Mouse (Mus musculus) liver, embryonic 15.5 days (tissue): ENCODE measurements around the gene Vgll4. TPM values are rescaled to one million over a fixed set of nuclear protein-coding genes. Genes with fewer than 3 reads are reported as not detected.

Experiments
- ATAC-seq: fragments of 200-750 bp; cut with Nextera tagmentation; 2 replicates; pipeline ENCODE4 v1.8.0; 2017; ENCODE audit warnings: moderate number of reproducible peaks, mild to moderate bottlenecking, moderate library complexity; ENCODE audit not compliant: insufficient read depth
- H3K27ac ChIP-seq: fragments of 300-500 bp; sonication (generic); replicated peaks from 2 replicates; pipeline ENCODE4 v1.5.1; 2015; ENCODE audit warnings: mild to moderate bottlenecking, inconsistent platforms
- H3K27me3 ChIP-seq: fragments of 300-500 bp; sonication (generic); 2 replicates; pipeline ENCODE4 v1.6.1; 2015; ENCODE audit warnings: mild to moderate bottlenecking, inconsistent platforms
- H3K36me3 ChIP-seq: fragments of 300-500 bp; sonication (generic); replicated peaks from 2 replicates; pipeline ENCODE4 v1.6.1; 2015; ENCODE audit warnings: moderate library complexity, mild to moderate bottlenecking, inconsistent platforms
- H3K4me1 ChIP-seq: fragments of 300-500 bp; sonication (generic); replicated peaks from 2 replicates; pipeline ENCODE4 v1.6.1; 2015; ENCODE audit warnings: inconsistent platforms
- H3K4me2 ChIP-seq: fragments of 300-500 bp; sonication (generic); 2 replicates; pipeline ENCODE4 v1.6.1; 2015; ENCODE audit warnings: moderate library complexity, mild to moderate bottlenecking, inconsistent platforms
- H3K4me3 ChIP-seq: fragments of 300-500 bp; sonication (generic); replicated peaks from 2 replicates; pipeline ENCODE4 v1.5.1; 2015; ENCODE audit warnings: mild to moderate bottlenecking, inconsistent platforms
- H3K9ac ChIP-seq: fragments of 300-500 bp; sonication (generic); 2 replicates; pipeline ENCODE4 v1.6.1; 2015; ENCODE audit warnings: moderate library complexity, mild to moderate bottlenecking, inconsistent platforms
- H3K9me3 ChIP-seq: fragments of 300-500 bp; sonication (generic); replicated peaks from 2 replicates; pipeline ENCODE4 v1.6.1; 2016; ENCODE audit warnings: inconsistent platforms
- WGBS: fragments of 180-500 bp; shearing (Covaris S2); methylation state at CpG from one replicate; pipeline ENCODE4 v1.1.7; 2015; ENCODE audit warnings: mixed read lengths; ENCODE audit not compliant: insufficient replicate concordance; 5-methylcytosine and 5-hydroxymethylcytosine counted together
- polyA plus RNA-seq: library from polyadenylated mRNA; unstranded; fragments of >200 nt; fragmentation: Nextera tagmentation; extraction: Ambion mirVana; gene quantifications from 2 replicates; pipeline ENCODE4 v1.2.1, GENCODE M21; 2015

The Vgll4 gene
- polyA plus RNA-seq, 1 experiment from 2014 or later = 11.5 TPM

DNA sequence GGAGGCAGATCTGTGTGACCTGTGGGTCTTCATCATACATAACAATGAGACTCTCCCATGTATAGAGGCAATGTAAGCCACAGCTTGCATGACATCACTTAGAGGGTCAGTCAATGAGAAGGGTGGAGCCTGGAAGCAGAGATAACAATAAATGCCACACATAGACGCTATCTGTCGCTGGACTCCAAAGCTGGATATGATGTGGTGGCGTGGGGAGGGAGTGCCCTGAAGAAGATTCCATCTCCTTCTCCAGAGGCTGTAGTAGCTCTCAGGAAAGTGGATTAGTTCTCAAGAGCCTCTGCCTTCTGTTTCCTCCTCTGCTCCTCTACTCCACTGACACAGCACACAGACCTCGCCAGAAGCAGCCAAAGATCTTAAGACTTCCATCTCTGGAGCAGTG, 89.0 kb downstream of the Vgll4 start:
- Histone ChIP-seq H3K4me2 (no peak overlapping the region), H3K4me3 (no peak overlapping the region), H3K27ac (no peak overlapping the region), H3K9me3 (no peaks in the 10 kb centered on the region), H3K27me3 (no peaks in the 10 kb centered on the region), H3K9ac (no peak overlapping the region), H3K36me3 (no peaks in the 10 kb centered on the region), H3K4me1 (peaks cover 86% of the 10 kb centered on the region)
- WGBS = 34% methylated on average over 4 of the region's 4 CpGs
- ATAC-seq = no peak

DNA sequence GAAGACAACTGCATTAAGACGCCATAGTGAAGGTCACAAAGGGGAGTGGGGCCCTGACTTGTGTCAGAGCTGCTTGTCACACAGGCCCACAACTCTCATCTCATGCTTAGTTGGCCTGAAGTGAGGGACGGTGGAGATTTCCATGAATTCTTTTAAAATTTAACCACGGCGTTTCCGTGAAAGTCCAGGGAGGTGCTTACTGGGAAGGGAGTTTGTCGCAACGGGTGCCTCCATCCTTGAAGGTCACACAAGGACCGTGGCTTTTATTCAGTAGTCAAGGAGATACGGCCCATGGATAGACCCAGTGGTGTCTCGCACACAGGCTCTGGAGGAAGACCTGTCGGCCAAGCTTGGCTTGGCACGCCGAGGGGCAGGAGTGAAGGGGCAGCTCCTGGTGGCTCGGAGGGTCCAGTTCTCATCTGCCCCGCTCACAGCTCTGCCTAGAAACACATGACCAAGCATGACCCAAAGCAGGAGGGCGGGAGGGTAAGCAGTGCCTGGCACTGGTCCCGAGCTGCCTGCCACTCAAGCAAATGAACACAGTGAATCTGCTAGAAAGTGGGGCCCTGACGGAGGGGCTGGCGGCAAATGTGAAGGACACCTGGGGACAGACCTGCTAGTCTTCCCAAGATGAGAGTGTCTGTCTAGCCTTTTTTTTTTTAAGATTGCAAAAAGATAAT, 90.8 kb downstream of the Vgll4 start:
- H3K4me1 ChIP-seq = peaks cover 100% of the 10 kb centered on the region
- no peak overlapping the region for H3K4me3 ChIP-seq
- H3K9me3 ChIP-seq = no peaks in the 10 kb centered on the region
- H3K27ac ChIP-seq = peak overlapping the region; percentile 41; the same call in 1 of the 2 replicates
- WGBS = 71% methylated on average over 19 of the region's 19 CpGs
- ATAC-seq = no peak
- no peak overlapping the region for H3K9ac ChIP-seq
- no peaks in the 10 kb centered on the region for H3K36me3 ChIP-seq
- no peaks in the 10 kb centered on the region for H3K27me3 ChIP-seq
- no peak overlapping the region for H3K4me2 ChIP-seq

DNA sequence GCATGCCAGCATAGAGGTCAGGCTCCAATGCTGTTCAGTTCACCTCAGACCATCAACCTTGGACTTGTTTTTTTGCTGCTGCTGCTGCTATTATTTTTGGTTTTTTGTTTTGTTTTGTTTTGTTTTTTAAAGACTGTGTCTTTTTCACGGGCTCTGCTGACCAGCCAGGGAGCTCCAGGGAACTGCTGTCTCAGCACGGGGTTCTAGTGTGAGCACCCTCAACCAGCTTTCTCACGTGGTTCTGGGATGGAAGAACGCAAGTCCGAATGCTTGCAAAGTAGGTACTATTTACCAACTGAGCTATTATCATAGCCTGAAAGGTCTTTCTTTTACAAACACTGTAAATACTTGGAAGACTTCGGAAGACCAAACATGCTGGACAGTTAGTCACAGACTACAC, 93.2 kb downstream of the Vgll4 start:
- Histone ChIP-seq H3K27me3 (no peaks in the 10 kb centered on the region), H3K27ac (peak overlapping the region; percentile 87), H3K4me3 (no peak overlapping the region), H3K4me1 (peaks cover 92% of the 10 kb centered on the region), H3K36me3 (peaks cover 1% of the 10 kb centered on the region; the same call in 1 of the 2 replicates), H3K4me2 (no peak overlapping the region), H3K9me3 (no peaks in the 10 kb centered on the region), H3K9ac (no peak overlapping the region)
- WGBS = 67% methylated on average over 6 of the region's 6 CpGs
- no peak for ATAC-seq

DNA sequence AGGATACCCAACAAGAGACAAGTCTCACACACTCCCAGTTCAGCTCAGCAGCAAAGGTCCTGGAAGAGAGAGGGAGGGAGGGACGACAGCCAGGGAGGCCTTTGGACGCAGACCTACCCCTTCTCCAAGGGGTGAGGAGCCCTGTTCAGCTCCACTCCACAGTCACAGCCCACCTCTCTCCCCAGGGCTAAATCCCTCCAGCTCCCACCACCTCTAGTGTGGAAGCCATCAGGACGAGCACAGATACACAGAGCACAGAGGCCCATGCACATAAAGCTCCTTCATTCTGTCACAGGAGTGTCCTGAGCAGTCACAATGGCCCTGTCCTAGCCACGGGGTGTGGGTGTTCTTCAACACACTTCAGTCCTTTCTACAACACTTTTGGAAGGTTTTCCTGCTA, 93.8 kb downstream of the Vgll4 start:
- H3K4me1 ChIP-seq = peaks cover 86% of the 10 kb centered on the region
- no peaks in the 10 kb centered on the region for H3K27me3 ChIP-seq
- H3K9me3 ChIP-seq = no peaks in the 10 kb centered on the region
- 35% methylated on average over 4 of the region's 4 CpGs for WGBS
- H3K9ac ChIP-seq = no peak overlapping the region; the same call in 1 of the 2 replicates
- H3K4me3 ChIP-seq = no peak overlapping the region
- H3K4me2 ChIP-seq = no peak overlapping the region; the same call in 1 of the 2 replicates
- peak overlapping the region; percentile 87 for H3K27ac ChIP-seq
- H3K36me3 ChIP-seq = peaks cover 6% of the 10 kb centered on the region; the same call in 1 of the 2 replicates
- no peak for ATAC-seq

DNA sequence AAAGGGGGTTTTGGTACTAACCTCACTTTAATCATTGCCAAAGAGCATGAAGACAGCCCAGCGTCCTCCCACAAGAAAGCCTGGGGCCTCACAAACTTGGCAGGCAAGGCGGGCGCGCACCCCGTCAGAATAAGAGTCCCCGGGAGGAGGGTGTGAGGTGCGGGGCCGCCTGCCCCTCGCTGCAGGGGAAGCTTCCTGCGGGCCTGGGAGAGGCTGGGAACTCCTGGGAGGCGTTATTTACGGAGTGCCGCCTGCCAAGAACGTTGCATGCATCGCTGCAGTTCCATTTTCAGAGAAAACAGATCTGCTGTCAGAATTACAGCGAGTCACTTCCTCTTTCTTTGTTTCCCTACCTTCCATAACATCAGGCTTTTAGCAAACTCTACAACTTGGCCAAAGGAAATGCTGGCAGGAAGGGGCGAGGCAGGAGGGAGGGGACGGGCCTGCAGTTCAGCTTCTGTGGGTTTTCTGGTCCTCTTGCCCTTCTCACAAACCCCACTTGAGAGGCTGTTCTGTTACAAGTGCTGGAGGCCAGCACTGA, 94.7 kb downstream of the Vgll4 start:
- Histone ChIP-seq H3K4me1 (peaks cover 77% of the 10 kb centered on the region), H3K4me3 (peak overlapping the region; percentile 63), H3K9me3 (no peaks in the 10 kb centered on the region), H3K27me3 (no peaks in the 10 kb centered on the region), H3K27ac (peak overlapping the region; percentile 87), H3K4me2 (peak overlapping the region; percentile 91), H3K36me3 (peaks cover 10% of the 10 kb centered on the region; the same call in 1 of the 2 replicates), H3K9ac (peak overlapping the region; percentile 66)
- peak; percentile 81 for ATAC-seq
- under 1% methylated on average over 18 of the region's 18 CpGs for WGBS

DNA sequence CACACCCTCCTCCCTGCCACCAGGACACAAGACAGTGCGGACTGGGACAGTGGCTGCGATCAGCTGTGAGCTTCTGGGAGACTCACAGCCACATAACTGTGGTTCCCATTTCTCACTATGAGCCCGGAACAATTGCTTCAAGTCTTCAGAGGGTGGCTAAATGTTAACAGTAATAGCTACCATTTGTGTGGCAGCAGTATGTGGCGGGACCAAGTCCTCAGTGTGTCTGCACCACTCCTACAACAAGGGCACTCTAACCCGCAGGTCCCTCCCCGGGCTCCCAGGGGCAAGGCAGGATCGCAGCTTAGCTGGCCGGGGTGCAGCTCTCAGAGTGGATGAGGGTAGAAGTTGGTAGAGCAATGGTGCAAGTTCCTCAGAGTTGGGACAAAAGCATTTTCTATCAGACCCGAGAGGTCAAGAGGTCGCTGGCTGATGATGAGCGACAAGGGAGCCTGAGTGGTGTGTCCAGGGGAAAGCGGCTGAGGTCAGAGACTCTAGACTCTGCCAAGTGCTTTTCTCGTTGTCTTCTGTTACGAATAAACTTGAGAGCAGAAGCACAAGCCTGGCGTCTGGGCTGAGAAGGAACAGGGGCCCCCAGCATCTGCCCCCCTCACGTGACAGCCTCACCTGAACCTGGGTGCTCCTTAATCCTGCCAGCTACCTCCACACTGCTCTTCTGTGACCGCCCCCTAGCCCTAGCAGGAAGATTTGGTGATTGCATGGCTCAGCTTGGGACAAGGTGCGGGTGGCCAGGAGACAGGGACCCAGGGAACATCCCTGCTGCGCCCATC, 95.5 kb downstream of the Vgll4 start:
- Histone ChIP-seq H3K4me2 (peak overlapping the region; percentile 91), H3K27ac (peak overlapping the region; percentile 87), H3K36me3 (peaks cover 10% of the 10 kb centered on the region; the same call in 1 of the 2 replicates), H3K9me3 (no peaks in the 10 kb centered on the region), H3K9ac (peak overlapping the region; percentile 66), H3K4me1 (peaks cover 69% of the 10 kb centered on the region), H3K27me3 (no peaks in the 10 kb centered on the region), H3K4me3 (peak overlapping the region; percentile 63)
- WGBS = 7% methylated on average over 19 of the region's 19 CpGs
- ATAC-seq = peak; percentile 43

DNA sequence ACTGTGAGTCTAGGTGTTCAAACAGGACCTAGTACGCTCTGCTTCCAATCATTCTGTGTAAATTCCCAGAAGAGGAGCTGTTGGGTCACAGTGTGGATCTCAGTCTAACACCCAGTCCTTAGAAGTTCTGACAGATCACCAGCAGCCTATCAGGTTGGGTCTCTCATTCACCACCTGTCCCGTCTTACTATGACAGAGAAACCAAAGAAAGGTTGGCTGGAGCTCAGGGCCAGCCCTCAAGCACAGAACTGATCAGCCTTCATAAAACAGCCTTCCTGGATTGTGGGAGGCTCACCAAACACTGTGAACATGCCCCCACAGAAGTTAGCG, 96.0 kb downstream of the Vgll4 start:
- Histone ChIP-seq H3K36me3 (peaks cover 10% of the 10 kb centered on the region; the same call in 1 of the 2 replicates), H3K4me2 (peak overlapping the region; percentile 91), H3K4me3 (peak overlapping the region; percentile 63), H3K27me3 (no peaks in the 10 kb centered on the region), H3K9me3 (no peaks in the 10 kb centered on the region), H3K9ac (peak overlapping the region; percentile 66), H3K4me1 (peaks cover 67% of the 10 kb centered on the region), H3K27ac (peak overlapping the region; percentile 87)
- WGBS = 53% methylated on average over 3 of the region's 3 CpGs
- ATAC-seq = no peak

DNA sequence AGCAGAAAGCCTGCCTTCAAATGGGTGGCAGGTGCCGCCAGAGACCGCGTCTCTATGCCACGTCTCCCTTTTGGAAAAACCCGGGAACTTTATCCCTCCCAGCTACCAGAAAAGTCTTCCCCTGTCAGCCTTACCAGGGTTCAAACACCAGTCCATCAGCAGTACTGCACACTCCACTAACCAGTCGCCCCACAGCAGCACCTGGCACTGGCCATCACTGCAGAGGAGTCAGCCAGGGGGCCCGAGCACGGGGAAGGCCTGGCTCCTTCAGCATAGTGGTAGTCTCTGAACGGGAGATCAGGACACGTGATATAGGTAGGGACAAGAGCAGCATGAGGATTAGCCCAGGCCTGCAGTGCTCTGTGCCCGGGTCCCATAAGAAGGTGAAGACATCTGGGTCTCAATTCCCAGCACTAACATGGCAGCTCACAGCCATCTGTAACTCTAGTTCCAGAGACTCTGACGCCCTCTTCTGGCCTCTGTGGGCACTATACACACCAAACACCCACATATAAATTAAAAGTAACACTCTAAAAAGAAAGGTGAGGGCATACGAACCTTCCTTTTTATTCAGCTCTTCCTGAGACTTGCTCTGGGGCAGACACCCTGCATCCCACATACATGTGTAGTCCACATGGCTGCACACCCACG, 98.7 kb downstream of the Vgll4 start:
- Histone ChIP-seq H3K27ac (no peak overlapping the region), H3K36me3 (peaks cover 10% of the 10 kb centered on the region; the same call in 1 of the 2 replicates), H3K4me1 (peaks cover 46% of the 10 kb centered on the region), H3K4me3 (no peak overlapping the region), H3K9ac (no peak overlapping the region), H3K4me2 (no peak overlapping the region), H3K9me3 (no peaks in the 10 kb centered on the region), H3K27me3 (no peaks in the 10 kb centered on the region)
- ATAC-seq = no peak
- WGBS = 77% methylated on average over 14 of the region's 14 CpGs

DNA sequence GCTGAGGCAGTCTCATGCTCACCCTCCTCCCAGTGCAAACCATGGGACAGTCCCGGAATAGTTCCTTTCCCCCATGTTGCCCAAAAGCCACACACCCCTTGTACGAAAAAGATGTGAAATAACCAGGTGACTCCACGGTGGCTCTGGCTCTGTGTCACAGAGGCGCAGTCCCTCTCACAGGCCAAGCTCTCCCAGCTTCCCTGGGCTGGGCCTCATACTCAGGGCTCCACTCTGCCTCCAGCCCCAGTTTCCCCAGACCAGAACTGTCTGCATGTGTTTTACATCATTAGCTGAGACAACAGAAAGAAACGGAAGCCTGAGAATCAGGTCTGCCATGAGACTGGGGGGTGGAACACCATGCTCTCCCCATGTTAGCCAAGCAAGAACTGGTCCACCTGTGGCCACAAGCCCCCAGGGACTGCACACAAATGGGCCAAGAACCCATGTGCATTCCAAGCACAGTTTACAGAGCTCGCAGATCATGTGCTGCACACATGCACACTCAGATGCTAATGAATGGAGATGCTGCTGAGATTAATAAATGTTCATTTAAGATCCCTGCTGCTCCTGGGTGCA, 100.2 kb downstream of the Vgll4 start:
- no peak overlapping the region for H3K4me3 ChIP-seq
- H3K9me3 ChIP-seq = no peaks in the 10 kb centered on the region
- 73% methylated on average over 6 of the region's 6 CpGs for WGBS
- H3K4me1 ChIP-seq = peaks cover 31% of the 10 kb centered on the region
- ATAC-seq = no peak
- no peak overlapping the region for H3K4me2 ChIP-seq
- H3K27ac ChIP-seq = no peak overlapping the region
- H3K9ac ChIP-seq = no peak overlapping the region
- H3K27me3 ChIP-seq = no peaks in the 10 kb centered on the region
- H3K36me3 ChIP-seq = peaks cover 10% of the 10 kb centered on the region; the same call in 1 of the 2 replicates

DNA sequence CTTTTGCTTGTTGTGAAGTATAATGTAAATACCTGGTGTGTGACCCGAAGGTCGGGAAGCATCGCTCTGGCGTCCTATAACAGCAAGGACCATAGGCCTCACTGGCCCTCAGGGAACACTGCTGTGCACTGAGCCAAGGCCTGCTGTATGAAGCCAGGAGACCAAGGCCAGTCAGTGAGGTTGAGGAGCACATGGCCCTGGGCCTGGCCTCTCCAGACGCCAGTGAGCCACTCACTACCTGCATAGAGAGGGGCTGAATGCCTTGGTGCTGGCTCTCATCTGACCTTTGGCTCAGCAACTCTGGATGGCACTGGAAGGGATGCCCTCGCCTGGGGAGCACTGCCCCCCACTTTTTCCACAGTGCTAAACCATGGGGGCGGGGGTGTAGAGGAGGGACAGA, 101.1 kb downstream of the Vgll4 start:
- no peak overlapping the region for H3K4me2 ChIP-seq
- no peaks in the 10 kb centered on the region for H3K27me3 ChIP-seq
- peaks cover 21% of the 10 kb centered on the region for H3K4me1 ChIP-seq
- ATAC-seq = no peak
- H3K9me3 ChIP-seq = no peaks in the 10 kb centered on the region
- WGBS = 62% methylated on average over 7 of the region's 7 CpGs
- no peak overlapping the region for H3K4me3 ChIP-seq
- peaks cover 10% of the 10 kb centered on the region; the same call in 1 of the 2 replicates for H3K36me3 ChIP-seq
- no peak overlapping the region for H3K27ac ChIP-seq
- H3K9ac ChIP-seq = no peak overlapping the region
